Mouse (Mus musculus) urinary bladder, postnatal 14 days (tissue): ENCODE results near the gene Gtpbp3.
"Not testable (repeated sequence)": the region's sequence is repeated elsewhere in the genome, so short reads cannot be mapped to it uniquely, and the experiment has no call there.

Experiments
- DNase-seq: peaks from one replicate; pipeline ENCODE4 v3.0.0; 2021; ENCODE audit warnings: low spot score

Gtpbp3 gene

GRCm38 (mm10) chr8:71497881-71498501 is 10.1 kb downstream of the Gtpbp3 start:
- no peak for DNase-seq

GRCm38 (mm10) chr8:71498816-71499690 is 11.2 kb downstream of the Gtpbp3 start:
- DNase-seq: no peak

DNA sequence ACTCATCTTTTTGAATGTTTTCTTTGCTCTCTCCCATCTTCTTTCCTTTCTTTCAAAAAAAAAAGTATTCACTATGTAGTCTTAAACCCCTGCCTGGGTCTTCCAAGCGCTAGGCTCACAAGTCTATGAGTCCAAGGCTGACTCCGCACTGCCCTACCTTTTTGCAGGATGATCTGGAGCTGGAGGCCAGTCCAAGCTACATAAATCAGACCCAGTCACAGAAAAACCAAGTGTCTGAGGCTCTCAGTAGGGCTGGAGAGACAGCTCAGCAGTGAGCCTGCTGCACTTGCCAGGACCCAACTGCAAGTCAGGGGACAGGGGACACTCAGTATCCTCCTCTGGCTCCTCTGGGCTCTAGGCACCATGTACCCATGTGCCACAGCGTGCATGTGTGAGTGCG is 16.4 kb downstream of the Gtpbp3 start:
- no peak for DNase-seq

DNA sequence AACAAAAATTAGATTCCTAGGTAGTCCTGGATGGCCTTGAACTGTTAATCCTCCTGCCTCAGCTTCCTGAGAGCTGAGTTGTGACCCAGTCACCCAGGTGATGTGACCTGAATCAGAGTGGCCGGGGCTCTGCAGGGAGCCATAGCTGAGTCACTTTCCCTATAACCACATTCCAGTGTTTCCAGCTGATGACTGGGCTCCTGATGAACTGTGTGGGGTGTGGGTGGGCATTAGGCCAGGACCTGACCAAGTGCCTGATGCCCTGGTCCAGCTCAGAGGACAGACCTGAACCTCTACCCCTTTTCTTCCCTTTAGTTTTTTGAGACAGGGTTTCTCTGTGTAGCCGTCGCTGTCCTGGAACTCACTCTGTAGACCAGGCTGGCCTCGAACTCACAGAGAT is 17.4 kb downstream of the Gtpbp3 start:
- DNase-seq: no peak

- DNase-seq: no peak
Observed at GRCm38 (mm10) chr8:71505979-71506378, 18.1 kb downstream of the Gtpbp3 start.

DNA sequence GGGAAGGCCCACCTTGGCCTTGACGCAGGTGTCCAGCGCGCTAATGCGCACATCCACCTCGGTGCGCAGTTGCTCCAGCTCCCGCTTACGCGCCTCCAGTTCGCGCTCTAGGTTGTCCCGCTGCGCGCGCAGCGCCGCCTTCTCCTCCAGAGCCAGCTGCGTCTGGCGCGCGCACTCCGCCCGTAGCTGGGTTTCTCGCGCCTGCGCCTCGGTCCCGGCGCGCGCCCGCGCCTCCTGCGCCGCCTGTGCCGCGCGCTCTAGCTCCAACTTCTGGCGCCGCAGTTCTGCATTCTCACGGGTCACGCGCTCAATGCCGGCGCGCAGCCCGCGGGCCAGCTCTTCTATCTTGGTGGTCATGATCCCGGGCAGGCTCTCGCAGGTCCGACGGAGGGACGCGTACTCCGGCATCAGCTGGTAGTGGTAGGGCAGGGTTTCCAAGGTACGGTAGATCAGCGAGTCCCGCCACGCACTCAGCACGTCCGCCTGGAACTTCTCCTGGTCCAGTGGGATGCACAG is 19.7 kb downstream of the Gtpbp3 start:
- DNase-seq: peak; percentile 68

DNA sequence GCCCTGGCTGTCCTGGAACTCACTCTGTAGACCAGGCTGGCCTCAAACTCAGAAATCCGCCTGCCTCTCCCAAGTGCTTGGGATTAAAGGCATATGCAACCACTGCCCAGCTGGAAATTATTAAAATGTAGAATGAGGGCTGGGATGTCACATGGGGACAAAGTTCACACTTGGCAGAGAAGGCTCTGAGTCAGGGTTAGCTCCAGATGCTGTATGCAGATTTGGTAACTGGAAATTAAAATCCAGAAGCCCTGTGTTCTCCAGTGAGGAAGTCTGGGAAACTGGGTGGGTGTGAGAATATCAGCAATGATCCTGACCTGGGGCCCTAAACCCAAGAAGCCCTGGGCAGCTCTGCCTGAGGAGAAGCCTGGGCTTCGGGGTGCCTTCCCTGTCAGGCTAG is 21.4 kb downstream of the Gtpbp3 start:
- DNase-seq: no peak

- no peak for DNase-seq
Observed at GRCm38 (mm10) chr8:71511644-71512043, 23.7 kb downstream of the Gtpbp3 start, which contains the start of gene Plvap. Plvap (minus strand) TSS chr8:71511752.

DNA sequence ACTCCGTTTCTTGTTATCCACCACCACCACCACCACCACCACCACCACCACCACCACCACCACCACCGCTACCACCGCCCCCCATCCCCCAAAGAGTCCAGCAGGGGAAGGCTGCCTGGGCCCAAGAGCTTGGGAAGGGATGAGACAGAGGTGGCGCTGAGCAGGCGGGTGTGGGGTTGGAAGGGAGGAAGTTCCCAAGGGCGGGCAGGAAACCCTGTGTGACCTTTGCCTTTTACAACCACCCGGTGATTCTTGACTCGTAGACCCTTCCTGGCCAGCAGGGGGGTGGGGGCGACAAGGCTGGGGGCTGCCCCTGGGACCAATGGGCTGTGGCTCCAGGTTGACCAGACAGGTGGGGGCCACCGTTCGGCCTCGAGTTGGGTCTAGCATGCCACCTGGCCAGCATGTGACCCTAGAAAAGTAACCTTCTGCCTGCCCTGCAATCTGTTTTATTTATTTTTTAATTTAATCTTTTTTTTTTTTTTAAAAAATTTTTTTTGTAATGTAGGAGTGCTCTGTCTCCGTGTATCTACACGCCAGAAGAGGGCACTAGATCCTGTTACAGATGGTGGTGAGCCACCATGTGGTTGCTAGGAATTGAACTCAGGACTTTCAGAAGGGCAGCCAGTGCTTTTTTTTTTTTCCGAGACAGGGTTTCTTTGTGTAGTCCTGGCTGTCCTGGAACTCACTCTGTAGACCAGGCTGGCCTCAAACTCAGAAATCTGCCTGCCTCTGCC is 25.3 kb downstream of the Gtpbp3 start:
- DNase-seq: no peak

- no peak for DNase-seq
Observed at GRCm38 (mm10) chr8:71515043-71515442, 27.1 kb downstream of the Gtpbp3 start.

- no peak for DNase-seq
Observed at GRCm38 (mm10) chr8:71516786-71517185, 28.9 kb downstream of the Gtpbp3 start.

DNA sequence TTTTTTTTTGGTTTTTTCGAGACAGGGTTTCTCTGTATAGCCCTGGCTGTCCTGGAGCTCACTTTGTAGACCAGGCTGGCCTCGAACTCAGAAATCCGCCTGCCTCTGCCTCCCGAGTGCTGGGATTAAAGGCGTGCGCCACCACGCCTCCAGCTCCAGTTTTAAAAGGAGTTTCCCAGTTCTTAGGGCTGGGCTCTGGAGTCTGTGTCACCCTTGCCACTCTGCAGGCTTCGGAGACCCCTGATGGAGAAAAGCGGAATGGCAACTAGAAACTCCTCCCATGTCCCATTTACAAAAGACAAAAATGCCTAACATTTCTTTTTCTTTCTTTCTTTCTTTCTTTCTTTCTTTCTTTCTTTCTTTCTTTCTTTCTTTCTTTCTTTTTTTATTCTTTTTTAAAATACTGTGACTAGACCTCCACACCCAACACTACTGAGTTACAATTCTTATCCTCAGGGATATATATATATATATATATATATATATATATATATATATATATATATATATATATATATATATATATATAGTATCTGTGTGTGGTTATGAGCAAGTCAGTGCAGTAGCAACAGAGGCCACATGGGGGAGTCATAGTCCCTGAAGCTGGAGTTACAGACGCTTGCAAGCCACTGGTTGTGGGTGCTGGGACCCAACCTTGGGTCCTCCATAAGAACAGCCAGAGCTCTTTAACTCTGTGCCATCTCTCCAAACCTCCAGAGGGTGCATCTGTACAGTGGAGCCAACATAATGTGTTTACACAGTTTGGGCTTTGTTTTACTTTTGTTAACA is 31.3 kb downstream of the Gtpbp3 start:
- peak; percentile 67 for DNase-seq

DNA sequence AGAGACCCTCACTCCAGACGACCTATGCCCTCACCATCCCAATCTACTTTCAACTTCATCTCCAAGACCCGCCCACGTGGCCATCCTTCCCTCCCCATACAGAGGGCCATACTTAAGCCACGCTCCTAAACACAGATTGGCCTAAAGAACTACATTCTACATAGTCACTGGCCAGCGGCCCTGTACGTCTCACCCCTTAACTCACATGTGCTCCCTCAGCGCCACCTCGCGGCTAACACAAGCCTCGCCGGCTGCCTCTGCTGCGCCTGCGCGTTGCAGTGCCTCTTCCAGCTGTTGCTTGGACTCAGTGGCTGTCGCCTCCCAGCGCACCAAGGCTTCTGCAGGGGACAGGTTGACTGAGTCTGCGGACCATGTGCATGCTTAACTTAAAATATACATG is 33.7 kb downstream of the Gtpbp3 start:
- peak; percentile 95 for DNase-seq

- no peak for DNase-seq
Observed at GRCm38 (mm10) chr8:71525226-71526050, 37.5 kb downstream of the Gtpbp3 start, which contains the start of gene Ccdc194. Ccdc194 (minus strand) TSS chr8:71525711.

DNA sequence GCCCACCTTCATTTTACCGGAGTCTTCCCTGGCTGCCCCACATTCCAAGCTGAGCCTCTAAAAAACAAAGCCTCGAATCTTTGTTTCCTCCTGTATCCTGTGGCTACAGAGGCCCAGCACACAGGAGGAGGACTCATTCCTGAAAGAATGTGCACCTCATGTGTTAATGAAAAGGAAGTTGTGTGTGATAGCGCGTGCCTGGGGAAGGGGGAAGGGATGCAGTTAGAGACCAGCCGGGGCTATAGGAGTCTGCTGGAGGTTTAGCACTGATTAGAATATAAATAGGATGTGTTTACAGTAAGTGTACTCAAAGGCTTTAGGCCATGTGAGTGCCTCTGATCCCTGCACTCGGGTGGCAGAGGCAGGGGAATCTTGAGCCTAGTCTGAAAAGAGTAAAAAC is 38.4 kb downstream of the Gtpbp3 start:
- no peak for DNase-seq

GRCm38 (mm10) chr8:71527162-71527870 is 39.4 kb downstream of the Gtpbp3 start:
- no peak for DNase-seq

DNA sequence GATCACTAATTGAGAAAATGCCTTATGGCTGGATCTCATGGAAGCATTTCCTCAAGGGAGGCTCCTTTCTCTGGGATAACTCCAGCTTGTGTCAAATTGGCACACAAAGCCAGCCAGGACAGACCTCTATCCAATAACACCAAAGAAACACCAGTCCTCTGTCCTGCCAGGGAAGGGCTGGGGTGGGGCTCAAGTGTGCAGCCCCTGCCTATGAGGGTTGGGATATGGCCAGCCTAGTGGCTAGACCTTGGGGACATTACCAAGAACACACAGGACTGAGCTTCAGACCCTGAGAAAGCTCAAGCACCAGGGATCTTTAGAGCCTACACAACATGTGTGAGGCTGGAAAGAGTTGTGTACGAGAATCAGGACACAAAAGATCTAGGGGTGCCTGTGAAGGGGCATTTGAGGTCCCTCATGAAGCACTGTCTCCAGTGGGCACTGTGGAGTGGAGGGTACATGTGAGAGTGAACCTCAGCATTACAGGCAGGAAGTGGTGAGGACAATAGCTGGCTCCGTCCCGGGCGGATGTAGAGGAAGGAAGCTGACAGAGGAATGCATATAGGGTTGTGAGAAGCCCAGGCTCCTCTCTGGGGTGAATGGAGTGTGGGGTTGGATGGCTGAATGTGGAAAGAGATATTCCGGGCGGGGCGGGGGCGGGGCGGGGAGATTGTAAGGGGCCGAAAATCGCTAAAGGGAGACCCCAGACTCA is 40.6 kb downstream of the Gtpbp3 start:
- DNase-seq: no peak

- DNase-seq: not testable (repeated sequence)
Observed at GRCm38 (mm10) chr8:71530735-71531467, 43.0 kb downstream of the Gtpbp3 start.
